Mouse (Mus musculus): ENCODE results near the gene Gm9913.

GRCm38 (mm10) chr2:125505006-125505745 is at the start of gene Gm9913:
- no peak for TF ChIP-seq POLR2A (IDR thresholded peaks at IDR 0.05; ENCODE audit: borderline replicate concordance, insufficient read depth, low read length)
- TF ChIP-seq CTCF (IDR thresholded peaks at IDR 0.05; ENCODE audit: borderline replicate concordance, insufficient read depth, low read depth, low read length) = no peak
